Mouse (Mus musculus) embryonic stem cell, embryonic (primary cell): ENCODE data around the gene Sec22a.

Experiments
- CTCF ChIA-PET, 4 experiments: fragments of 300-600 bp in 2 of 4; fragments of 350-600 bp in 2 of 4; sonication (Branson Sonifier 250); formaldehyde crosslinking; loops; one replicate each; lab custom pipeline; 2022; ENCODE audit warnings: inconsistent platforms in 2 of 4; lab: Charles Lee
- POLR2A ChIA-PET, 4 experiments: fragments of 300-600 bp in 2 of 4; fragments of 350-600 bp in 2 of 4; sonication (Branson Sonifier 250); formaldehyde crosslinking; loops; one replicate each; lab custom pipeline; 2022; ENCODE audit warnings: antibody characterized with exemption in 4 of 4, inconsistent platforms in 1 of 4; lab: Charles Lee

Gene Sec22a

DNA sequence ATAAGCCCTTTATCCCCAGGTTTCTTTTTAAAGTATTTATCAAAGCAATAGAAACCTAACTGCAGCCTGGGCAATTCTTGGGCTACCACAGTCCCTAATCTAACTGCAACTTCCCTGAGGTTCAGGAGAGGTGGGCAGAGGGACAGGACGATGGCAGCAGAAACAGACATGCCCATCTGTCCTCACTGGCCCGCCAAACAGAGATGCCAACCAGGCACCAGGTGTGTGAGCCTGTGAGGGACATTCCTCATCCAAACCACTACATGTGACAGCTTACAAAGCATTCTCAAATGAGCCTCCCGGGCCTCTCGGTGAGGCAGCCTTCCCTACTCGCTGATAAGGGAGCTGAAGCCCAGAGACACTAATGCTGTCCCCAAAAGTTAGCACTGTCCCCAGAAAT is 76.5 kb downstream of the Sec22a start:
- ChIA-PET POLR2A (interaction anchor here in 2 of 4 experiments (0.6 to 1.2 kb wide), 3 partner anchors 29 to 139 kb away, joined by 3 read pairs; no protein-coding TSS in a partner anchor), CTCF (no interaction called here)

DNA sequence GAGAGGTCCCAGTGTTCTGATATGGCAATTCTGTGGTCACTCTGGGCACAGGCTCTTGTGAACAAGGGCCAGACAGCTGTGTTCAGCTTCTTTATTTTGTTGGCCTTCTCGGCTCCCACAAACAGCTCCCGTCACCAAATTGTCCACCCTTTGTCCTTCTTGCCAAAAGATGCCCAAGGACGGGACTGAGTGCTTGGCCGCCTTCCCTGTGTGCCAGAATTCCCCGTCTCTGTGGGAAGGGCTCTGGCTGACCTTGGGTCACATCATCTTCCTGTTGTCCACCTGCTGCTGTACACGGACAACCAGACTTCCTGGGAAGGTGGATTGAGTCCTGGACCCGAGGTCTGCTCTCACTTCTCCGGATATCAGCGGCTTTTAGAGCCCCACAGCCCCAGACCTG is 77.9 kb downstream of the Sec22a start:
- ChIA-PET POLR2A (interaction anchor here in 1 of 4 experiments (0.9 to 1.4 kb wide), 2 partner anchors 17 to 78 kb away, joined by 3 read pairs; partner anchors contain the start of gene Sec22a), CTCF (no interaction called here)

DNA sequence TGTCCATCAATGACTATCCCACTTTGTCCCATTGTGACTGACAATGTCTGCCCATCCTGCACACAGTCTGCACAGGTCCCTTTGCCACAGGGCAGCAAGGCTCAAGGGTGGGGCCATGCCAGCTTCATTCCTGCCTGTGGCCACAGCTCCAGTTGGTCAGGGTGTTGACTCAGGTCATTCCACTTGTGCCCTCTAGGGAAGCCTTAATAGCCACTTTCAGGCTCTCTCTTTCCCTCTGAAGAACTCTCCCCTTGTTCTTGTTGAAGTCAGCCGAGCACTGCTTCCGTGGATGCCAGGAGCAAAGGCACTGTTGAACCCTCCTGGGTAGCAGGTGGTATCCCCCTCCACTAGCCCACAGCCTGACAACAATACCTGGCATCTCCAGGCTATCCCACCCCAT is 81.3 kb downstream of the Sec22a start:
- CTCF ChIA-PET = interaction anchor here in 2 of 4 experiments (0.6 to 1.3 kb wide), 2 partner anchors 11 to 384 kb away, joined by 3 to 4 read pairs; no protein-coding TSS in a partner anchor
- POLR2A ChIA-PET = no interaction called here

DNA sequence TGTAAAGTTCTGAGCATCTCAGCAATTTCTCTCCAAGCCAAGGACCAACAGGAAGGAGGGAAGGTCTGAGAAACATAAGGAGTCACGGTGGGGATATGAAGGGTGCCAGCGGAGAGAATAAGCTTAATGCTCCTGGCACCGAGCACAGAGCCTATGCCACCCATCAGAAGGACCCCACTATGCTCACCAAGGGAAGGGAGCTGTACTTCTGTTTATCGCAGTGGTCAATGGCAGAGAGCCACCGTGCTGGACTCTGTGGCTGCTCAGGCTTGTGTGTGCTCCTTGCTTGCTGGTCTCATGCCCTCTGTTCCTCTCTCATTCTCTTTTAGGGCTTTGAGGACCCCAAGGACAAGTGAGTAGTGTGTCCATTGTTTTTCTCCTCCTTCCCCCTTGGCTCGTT is 85.6 kb downstream of the Sec22a start:
- POLR2A ChIA-PET = no interaction called here
- CTCF ChIA-PET = no interaction called here

DNA sequence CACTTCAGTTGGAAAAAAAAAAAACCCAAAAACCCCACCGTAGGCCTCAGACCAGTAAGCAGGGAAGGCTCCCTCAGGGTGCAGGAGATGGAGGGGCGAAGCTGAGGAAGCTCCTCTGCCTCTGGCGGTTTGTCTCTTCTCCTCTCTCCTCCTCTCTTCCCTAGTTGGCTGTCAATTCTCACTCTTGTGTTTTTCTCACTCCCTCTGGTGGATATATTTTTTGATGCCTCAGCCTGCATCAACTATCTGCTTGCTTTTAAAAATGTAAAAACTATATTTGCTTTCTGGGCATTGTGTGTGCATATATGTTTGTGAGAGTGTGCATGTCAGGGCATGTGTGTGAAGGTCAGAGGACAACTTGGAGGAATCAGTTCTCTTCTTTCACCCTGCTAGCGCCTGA is 91.3 kb downstream of the Sec22a start:
- CTCF ChIA-PET = interaction anchor here in 3 of 4 experiments (0.7 to 3.0 kb wide), 8 partner anchors 90 to 445 kb away, joined by 3 to 17 read pairs (median 4); no protein-coding TSS in a partner anchor
- POLR2A ChIA-PET = interaction anchor here in 3 of 4 experiments (0.7 to 1.4 kb wide), 3 partner anchors 30 to 370 kb away, joined by 3 to 5 read pairs (median 3); no protein-coding TSS in a partner anchor

DNA sequence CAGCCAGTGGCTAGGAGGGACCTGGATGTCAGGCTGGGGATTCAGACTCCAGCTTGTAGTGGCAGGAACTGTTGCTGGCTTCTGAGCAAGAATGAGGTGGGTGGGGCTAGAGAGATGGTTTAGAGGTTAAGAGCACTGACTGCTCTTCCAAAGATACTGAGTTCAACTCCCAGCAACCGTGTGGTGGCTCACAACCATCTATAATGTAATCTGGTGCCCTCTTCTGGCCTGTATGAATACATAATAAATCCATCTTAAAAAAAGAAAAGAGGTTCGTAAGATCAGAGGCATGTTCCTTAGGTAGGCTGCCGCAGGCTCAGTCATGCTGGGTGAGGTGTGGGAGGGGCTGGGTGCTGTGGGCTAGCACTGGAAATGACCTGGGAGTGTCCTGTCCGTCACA is 92.1 kb downstream of the Sec22a start:
- CTCF ChIA-PET = interaction anchor here (0.6 to 3.0 kb wide), 11 partner anchors 11 to 295 kb away, joined by 3 to 12 read pairs (median 4); no protein-coding TSS in a partner anchor
- POLR2A ChIA-PET = interaction anchor here in 2 of 4 experiments (1.0 to 1.4 kb wide), 3 partner anchors 31 to 269 kb away, joined by 3 read pairs; no protein-coding TSS in a partner anchor

DNA sequence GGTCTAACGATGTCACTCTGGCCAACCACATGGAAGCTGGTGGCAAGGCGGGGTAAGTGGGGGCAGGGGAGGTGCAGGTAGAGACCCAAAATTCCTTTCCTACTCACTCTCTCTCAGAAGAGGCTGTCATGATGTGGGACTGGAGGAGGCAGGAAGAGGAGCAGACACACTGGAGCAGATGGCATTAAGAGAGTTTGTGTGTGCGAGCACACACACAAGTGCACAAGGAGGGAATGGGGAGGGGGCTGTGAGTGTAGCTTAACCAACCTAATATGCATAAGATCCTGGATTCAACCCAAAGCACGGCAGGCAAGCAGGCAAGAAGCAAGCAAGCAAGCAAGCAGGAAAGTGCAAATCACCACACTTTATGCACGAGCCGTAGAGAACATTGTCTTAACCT is 92.8 kb downstream of the Sec22a start:
- ChIA-PET CTCF (interaction anchor here (0.7 to 3.0 kb wide), 18 partner anchors 9 to 526 kb away, joined by 3 to 12 read pairs (median 4); partner anchors contain the start of gene Mylk (in 1 of the 4)), POLR2A (interaction anchor here in 3 of 4 experiments (1.0 to 1.7 kb wide), 4 partner anchors 32 to 269 kb away, joined by 3 to 4 read pairs (median 3); no protein-coding TSS in a partner anchor)

DNA sequence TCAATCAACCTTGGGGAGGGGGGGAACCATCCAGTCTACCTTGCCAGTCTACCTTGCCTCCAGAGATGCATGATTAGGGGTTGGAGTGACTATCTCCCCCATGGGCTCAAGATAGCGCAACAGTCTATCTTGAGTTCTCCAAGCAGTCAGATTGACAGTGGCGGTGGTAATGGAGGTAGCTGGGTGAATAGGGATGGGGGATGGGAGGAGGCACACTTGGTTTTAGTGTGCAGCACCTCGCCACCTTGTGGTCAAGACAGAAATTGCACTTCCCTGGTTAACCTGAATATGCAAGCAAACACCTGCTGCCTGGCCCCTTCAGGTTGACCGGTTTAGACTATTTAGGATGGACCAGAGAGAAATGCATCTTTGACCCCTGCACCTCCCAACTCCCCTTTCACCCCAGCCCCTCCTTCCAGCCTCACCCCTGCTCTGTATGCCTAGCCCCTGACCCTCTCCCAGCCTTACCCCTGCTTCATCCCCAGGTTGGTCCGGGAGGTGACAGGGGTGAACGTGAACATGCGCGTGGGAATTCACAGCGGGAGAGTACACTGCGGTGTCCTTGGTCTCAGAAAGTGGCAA is 93.3 kb downstream of the Sec22a start:
- ChIA-PET CTCF (interaction anchor here (0.6 to 2.0 kb wide), 21 partner anchors 8 to 1203 kb away, joined by 3 to 7 read pairs (median 3); partner anchors contain the start of gene Mylk (in 1 of the 4)), POLR2A (interaction anchor here in 3 of 4 experiments (0.6 to 1.7 kb wide), 4 partner anchors 32 to 232 kb away, joined by 3 to 8 read pairs (median 4); no protein-coding TSS in a partner anchor)
